Mouse (Mus musculus) heart, postnatal 25 days (tissue): ENCODE data around the gene 1700003E16Rik. TPM values are rescaled to one million over a fixed set of nuclear protein-coding genes. Genes with fewer than 3 reads are reported as not detected.

ENCODE experiments used
- DNase-seq: peaks from one replicate; pipeline ENCODE4 v3.0.0; 2022; ENCODE audit warnings: low spot score
- intact Hi-C: fragments of 180-260 bp; cut with DNase I; formaldehyde crosslinking; loops from one replicate; pipeline ENCODE4 v1.15.1; 2025
- total RNA-seq, 2 experiments: library from RNA; stranded (reverse); gene quantifications; 2 replicates each; pipeline ENCODE4 v1.2.3; 2021

The 1700003E16Rik gene
- total RNA-seq, 2 experiments from 2014 or later = 0.17 TPM; not detected in 1

- no peak for DNase-seq
- intact Hi-C loops = no loop called here
Measured at GRCm38 (mm10) chr6:83186946-83187345, 30.7 kb downstream of the 1700003E16Rik start.

- no peak for DNase-seq
- intact Hi-C loops = no loop called here
Measured at GRCm38 (mm10) chr6:83193571-83193970, 37.4 kb downstream of the 1700003E16Rik start.

- intact Hi-C loops = no loop called here
- DNase-seq = no peak
Measured at GRCm38 (mm10) chr6:83197345-83198004, 41.3 kb downstream of the 1700003E16Rik start.

GRCm38 (mm10) chr6:83203320-83203719 lies 47.1 kb downstream of the 1700003E16Rik start:
- no peak for DNase-seq
- intact Hi-C loops = no loop called here

GRCm38 (mm10) chr6:83205851-83206250 lies 49.6 kb downstream of the 1700003E16Rik start:
- no peak for DNase-seq
- intact Hi-C loops = no loop called here

- DNase-seq = no peak
- intact Hi-C loops = no loop called here
Measured at GRCm38 (mm10) chr6:83206321-83206720, 50.1 kb downstream of the 1700003E16Rik start.

- intact Hi-C loops = no loop called here
- no peak for DNase-seq
Measured at GRCm38 (mm10) chr6:83207361-83208049, 51.3 kb downstream of the 1700003E16Rik start.

- intact Hi-C loops = no loop called here
- DNase-seq = no peak
Measured at GRCm38 (mm10) chr6:83208050-83208400, 51.8 kb downstream of the 1700003E16Rik start.

GRCm38 (mm10) chr6:83210495-83210894 lies 54.3 kb downstream of the 1700003E16Rik start:
- no peak for DNase-seq
- intact Hi-C loops = loop anchor here (10.0 kb wide), 1 partner anchor 464 kb away; the partner anchor contains the start of gene Cd207

GRCm38 (mm10) chr6:83211526-83211925 lies 55.3 kb downstream of the 1700003E16Rik start:
- intact Hi-C loops = loop anchor here (10.0 kb wide), 1 partner anchor 463 kb away; the partner anchor contains the start of gene Cd207
- DNase-seq = no peak

Other genes with a start within 250 kb of the 1700003E16Rik start
- under 1 TPM; 0.34 to 0.47 TPM for gene Sema4f, start 216.6 kb upstream of the 1700003E16Rik start, total RNA-seq
- gene M1ap, start 209.5 kb upstream of the 1700003E16Rik start, total RNA-seq = under 1 TPM in 1 of 2 experiments, not detected in 1; 0.17 TPM
- gene Dok1, start 122.9 kb upstream of the 1700003E16Rik start, total RNA-seq = 1 to 10 TPM; 2.9 to 3.2 TPM
- 1 to 10 TPM; 2.0 to 4.2 TPM for gene Loxl3, start 122.2 kb upstream of the 1700003E16Rik start, total RNA-seq
- 10 to 100 TPM; 65.5 to 73.0 TPM for gene Aup1, start 101.9 kb upstream of the 1700003E16Rik start, total RNA-seq
- gene Htra2, start 101.1 kb upstream of the 1700003E16Rik start, total RNA-seq = 10 to 100 TPM; 31.8 to 33.9 TPM
- under 1 TPM; 0.36 to 0.52 TPM for gene Dqx1, start 98.6 kb upstream of the 1700003E16Rik start, total RNA-seq
- not detected for gene Tlx2, start 86.1 kb upstream of the 1700003E16Rik start, total RNA-seq
- gene Pcgf1, start 78.5 kb upstream of the 1700003E16Rik start, total RNA-seq = 1 to 10 TPM; 8.0 to 9.6 TPM
- gene Lbx2, start 70.0 kb upstream of the 1700003E16Rik start, total RNA-seq = 1 to 10 TPM; 1.3 TPM
- 1 to 10 TPM; 1.4 to 1.7 TPM for gene Ccdc142, start 54.8 kb upstream of the 1700003E16Rik start, total RNA-seq
- 1 to 10 TPM in 1 of 2 experiments, under 1 TPM in 1; 0.99 to 1.6 TPM for gene Gm42688, start 54.8 kb upstream of the 1700003E16Rik start, total RNA-seq
- gene Mrpl53, start 47.4 kb upstream of the 1700003E16Rik start, total RNA-seq = 100 to 1,000 TPM; 127 to 151 TPM
- gene Mogs, start 40.9 kb upstream of the 1700003E16Rik start, total RNA-seq = 1 to 10 TPM; 8.4 to 9.0 TPM
- 10 to 100 TPM; 72.5 to 74.0 TPM for gene Wbp1, start 34.8 kb upstream of the 1700003E16Rik start, total RNA-seq
- 10 to 100 TPM in 1 of 2 experiments, 1 to 10 TPM in 1; 7.0 to 12.7 TPM for gene Ino80b, start 31.0 kb upstream of the 1700003E16Rik start, total RNA-seq
- 1 to 10 TPM; 2.8 to 5.4 TPM for gene Rtkn, start 20.9 kb upstream of the 1700003E16Rik start, total RNA-seq
- gene Wdr54, start within 50 bp of the 1700003E16Rik start, total RNA-seq = 1 to 10 TPM; 1.0 to 2.3 TPM
- gene Dctn1, start 9.5 kb downstream of the 1700003E16Rik start, total RNA-seq = 100 to 1,000 TPM; 134 to 136 TPM
- gene Slc4a5, start 63.4 kb downstream of the 1700003E16Rik start, total RNA-seq = not detected
- 1 to 10 TPM; 2.4 to 2.6 TPM for gene Mthfd2, start 169.5 kb downstream of the 1700003E16Rik start, total RNA-seq
- 10 to 100 TPM; 24.9 to 25.0 TPM for gene Mob1a, start 169.6 kb downstream of the 1700003E16Rik start, total RNA-seq
- gene Bola3, start 192.7 kb downstream of the 1700003E16Rik start, total RNA-seq = 100 to 1,000 TPM; 371 to 393 TPM